Mouse (Mus musculus) ovary, postnatal 10 days (tissue): ENCODE measurements around the gene Spred3.
"Not testable (repeated sequence)": the region's sequence is repeated elsewhere in the genome, so short reads cannot be mapped to it uniquely, and the experiment has no call there.

Experiments
- DNase-seq: peaks from one replicate; pipeline ENCODE4 v3.0.0; 2022; ENCODE audit warnings: low spot score

Gene Spred3

DNA sequence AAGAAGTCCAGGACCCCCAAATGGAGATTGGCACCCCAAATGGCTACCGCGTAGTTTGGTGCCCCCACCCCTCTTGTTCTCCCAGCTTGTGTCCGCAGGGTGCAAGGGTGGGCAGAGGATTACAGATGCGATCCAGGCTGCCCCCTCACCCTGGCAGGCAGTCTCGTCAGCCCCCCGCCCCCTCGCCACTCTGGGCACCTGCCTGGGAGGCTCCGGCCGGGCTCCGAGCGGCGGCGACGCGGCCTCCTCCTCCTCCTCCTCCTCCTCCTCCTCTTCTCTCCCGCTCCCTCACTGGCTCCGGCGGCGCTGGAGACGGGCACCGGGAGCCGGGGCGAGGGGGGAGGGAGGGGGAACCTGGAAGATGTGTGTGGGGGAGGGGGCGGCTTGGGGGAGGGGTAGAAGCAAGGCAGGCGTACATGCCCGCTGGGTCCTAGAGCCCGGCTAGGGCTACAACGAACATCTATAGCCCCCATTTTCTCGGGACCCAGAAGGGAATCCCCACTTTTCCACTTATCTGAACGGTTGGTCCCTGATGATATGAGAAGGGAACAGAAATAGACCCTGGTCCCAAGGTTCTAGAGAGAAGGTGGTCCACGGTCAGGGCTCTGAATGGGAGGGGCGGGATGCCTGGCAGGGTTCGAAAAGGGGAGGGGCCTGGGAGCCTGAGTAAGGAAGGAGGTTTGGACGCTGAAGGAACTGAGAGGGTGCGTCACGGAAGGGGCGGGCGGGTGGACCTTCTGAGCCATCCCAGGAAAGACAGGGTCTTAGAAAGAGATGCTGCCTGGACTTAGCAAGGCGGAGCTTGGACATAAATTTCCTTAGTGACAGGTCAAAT is 763 bp downstream of the Spred3 start:
- peak; percentile 33 for DNase-seq

DNA sequence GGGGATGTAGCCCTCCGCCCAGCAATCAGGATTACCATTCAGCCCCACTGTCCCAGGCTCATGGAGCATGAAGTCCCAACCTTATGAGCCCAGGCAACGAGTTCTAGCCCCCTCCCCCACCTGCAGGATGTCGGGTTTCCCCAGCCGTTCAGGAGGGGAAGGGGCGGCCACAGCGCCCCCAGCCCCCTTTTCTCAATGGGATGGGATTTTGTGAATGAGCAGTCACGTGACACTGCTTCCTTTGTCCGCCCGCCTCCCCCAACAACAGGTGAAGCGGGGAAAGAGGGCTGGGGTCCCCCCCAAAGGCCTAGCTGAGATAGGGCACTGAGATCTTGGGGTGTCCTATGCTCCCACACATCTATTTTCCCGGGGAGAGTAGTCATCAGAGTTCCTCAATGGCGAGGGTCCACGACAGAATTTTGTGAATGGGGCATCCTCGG is 1.4 kb downstream of the Spred3 start:
- no peak for DNase-seq

DNA sequence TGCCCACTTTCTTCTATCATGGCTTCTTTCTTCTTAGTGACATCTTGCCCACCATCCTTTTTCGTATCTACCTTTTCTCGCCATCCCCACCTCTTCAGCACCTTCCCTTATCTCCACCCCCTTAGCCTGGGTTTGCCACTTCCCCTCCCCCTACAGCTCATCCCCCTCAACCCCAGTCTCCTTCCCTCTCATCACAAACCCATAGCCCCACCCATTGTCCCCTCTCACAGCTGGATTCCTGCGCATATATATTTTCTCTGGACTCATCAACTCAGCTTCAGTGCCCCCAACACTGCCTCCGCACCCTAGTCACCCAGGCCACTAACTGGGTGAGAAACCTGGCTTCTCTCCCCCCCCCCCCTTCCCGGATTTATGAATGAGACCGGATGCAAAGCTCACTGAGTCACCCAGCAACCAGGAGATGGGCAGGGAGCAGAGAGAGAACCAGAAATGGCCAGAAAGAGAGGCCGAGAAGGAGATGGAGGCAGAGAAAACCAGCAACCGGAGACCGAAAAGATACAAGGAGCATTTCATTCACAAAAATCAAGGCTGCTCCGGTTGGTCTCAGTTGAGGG is 2.0 kb downstream of the Spred3 start:
- no peak for DNase-seq

DNA sequence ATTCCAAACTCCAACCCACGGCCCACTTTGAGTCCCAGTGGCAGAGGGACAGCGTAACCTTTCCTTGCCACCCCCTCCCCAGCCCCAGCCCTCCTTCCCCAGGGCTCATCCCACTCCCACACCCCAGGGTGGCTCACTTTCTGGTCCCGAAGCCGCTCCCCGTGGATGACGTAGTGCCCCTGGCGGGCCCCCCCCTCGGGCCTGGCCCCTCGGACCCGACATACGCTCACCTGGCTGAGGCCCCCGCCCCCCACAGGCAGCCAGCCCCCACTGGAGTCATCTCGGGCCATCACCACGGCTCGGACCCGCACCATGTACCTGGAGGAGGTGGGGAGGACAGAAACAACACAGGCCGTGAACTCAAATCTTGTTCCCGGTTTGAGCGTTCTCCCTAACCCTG is 2.6 kb downstream of the Spred3 start:
- no peak for DNase-seq

- DNase-seq: no peak
Observed at GRCm38 (mm10) chr7:29162750-29163525, 7.3 kb downstream of the Spred3 start.

GRCm38 (mm10) chr7:29162294-29162693 is 7.9 kb downstream of the Spred3 start:
- DNase-seq: no peak

GRCm38 (mm10) chr7:29158264-29158663 is 11.9 kb downstream of the Spred3 start:
- no peak for DNase-seq

GRCm38 (mm10) chr7:29155838-29156782 is 14.1 kb downstream of the Spred3 start, which contains the start of gene Fam98c:
Gene Fam98c (minus strand): TSS chr7:29156234.
- DNase-seq: peak; percentile 56

GRCm38 (mm10) chr7:29155196-29155837 is 14.9 kb downstream of the Spred3 start:
- DNase-seq: peak; percentile 60

DNA sequence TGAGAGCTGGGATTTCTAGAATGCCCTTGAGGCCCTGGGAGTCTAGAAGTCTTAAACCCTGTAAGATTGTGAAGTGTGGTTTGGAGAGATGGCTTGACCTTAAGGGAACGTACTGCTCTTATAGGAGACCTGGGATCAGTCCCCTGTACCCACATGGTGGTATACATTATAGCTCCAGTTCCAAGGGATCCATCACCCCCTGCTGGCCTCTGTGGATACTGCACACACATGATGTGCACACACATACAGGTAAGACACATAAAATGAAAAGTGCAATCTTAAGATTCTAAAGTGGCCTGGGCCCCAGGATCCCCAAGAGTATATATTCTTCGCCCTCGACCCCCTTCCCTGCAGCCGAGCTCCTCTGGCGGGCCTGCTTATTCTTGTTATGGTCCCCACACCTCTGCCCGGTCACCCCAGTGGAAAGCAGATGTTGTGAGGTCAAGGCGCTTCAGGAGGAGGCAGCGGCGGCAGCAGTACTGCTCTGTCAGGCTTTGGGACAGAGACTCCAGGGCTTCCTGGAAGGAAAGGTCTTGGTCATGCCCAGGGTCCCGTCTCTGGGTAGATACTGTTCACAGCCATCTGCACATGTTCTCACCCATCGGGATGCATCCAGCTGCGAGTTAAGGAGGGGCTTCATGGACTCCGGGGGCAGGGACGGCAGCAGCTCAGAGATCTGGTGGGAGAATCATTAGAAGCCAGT is 16.0 kb downstream of the Spred3 start:
- DNase-seq: no peak

DNA sequence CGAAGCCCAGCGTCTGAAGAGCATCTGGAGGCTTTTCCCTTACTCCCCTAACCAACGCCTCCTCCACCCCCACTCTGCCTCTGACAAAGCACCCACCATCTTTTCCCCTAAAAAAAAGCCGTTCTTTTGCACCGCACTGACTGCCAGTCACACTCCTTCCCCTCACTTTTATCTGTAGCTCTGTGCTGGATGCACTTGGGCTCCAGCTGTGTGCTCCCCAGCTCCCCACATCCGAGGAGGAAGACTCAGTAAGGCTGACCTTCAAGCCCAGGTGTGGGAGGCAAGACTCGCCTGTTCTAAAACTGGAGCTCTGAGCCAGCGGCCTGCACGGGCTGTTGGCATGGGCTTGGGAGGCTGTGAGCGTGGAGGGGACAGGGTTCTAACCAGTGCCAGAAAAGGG is 18.7 kb downstream of the Spred3 start:
- no peak for DNase-seq

- no peak for DNase-seq
Observed at GRCm38 (mm10) chr7:29148771-29149170, 21.4 kb downstream of the Spred3 start.

DNA sequence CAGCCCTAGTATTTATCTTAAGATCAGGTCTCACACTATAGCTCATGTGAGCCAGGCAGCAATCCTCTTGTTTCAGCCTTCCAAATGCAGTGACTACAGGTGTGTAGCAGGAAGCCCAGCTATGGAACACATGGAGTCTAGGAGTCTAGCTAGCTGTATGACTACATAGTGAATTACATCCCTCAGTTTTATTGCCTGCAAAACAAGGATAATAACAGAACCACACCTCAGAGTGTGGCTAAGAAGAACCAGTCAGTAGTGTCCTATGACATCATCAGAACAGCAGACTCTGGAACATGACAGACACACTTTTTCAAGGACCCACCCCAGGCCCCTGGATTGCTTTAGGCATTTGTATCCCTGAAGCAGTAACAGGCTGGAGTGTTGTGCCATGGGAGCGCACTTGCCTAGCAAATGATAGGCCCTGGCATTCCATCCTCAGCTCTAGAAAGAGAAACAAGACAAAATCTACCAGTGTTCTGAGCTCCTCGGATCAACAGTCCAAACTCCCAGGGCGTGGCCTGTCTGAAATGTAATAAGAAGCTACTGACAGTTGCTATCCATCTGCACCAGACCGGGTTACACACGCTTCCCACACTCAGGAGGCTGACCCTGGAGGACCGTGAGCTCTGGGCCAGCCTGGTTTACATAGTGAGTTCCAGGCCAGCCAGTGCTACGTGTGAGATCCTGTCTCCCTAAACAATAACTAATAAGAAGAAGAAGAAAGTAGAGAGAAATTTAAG is 23.4 kb downstream of the Spred3 start:
- no peak for DNase-seq

- no peak for DNase-seq
Observed at GRCm38 (mm10) chr7:29144006-29144405, 26.2 kb downstream of the Spred3 start.

DNA sequence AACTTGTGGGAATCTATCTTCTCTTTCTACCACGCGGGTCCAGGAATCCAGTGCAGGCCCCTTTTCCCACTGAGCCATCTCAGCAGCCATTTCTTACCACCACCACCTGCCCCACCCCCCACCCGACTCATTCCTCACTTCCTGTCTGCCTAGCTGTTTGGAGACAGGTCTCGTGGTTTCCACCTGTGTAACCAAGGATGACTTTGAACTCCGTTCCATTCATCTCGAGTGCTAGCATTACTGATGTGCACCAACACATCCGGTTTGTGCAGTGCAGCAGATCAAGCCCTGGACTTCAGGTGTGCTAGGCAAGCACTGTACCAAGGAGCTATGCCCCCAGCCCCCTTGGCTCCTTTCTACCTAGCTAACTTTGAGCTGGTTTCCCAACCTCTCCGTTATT is 28.8 kb downstream of the Spred3 start:
- DNase-seq: no peak

GRCm38 (mm10) chr7:29139237-29139636 is 31.0 kb downstream of the Spred3 start:
- DNase-seq: not testable (repeated sequence)

DNA sequence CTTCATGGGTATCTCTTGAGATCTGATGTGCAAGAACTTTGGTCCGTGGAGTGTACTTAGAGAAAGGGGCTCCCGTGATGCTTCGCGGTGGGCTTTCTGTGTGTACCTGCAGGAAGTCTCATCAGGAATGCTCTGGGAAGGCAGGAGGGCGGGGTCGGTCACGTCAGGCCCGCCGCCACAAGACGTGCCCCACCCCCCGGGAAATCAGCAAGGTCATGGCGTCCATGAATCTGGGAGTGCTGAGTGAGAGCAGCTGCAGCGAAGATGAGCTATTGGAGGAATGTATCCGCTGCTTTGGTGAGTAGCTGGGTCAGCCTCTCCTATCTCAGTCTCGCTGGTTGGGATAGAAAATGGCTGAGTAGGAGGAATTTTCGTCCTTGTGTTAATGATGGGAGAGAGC is 32.8 kb downstream of the Spred3 start:
- DNase-seq: no peak

- no peak for DNase-seq
Observed at GRCm38 (mm10) chr7:29134693-29135386, 35.4 kb downstream of the Spred3 start, which contains the start of gene Rasgrp4. Gene Rasgrp4 (plus strand): TSS chr7:29134851.

DNA sequence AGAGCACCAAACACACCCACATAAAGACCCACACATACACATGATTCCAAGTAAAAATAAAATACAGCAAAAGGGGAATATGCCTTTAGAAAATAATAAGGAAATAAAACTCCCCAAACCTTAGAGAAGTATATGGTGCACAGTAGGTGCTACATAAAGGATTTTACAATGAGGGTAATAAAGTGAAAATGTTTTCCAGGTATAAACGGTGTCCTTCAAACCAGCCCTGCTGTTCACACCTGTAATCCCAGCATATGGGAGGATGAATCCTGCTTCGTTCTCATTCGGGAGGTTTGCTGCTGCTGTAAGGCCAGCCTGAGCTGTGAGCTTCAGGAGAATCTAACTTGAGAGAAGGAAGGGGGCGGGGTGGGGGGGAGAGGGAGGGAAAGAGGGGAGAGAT is 36.0 kb downstream of the Spred3 start:
- no peak for DNase-seq
